8 mouse cellular contexts compared by ENCODE assay signal in genomic region chr7:127498407-127498806, GRCm38 (mm10). TPM values are rescaled to one million over a fixed set of nuclear protein-coding genes. Genes with fewer than 3 reads are reported as not detected.
DNase-seq lines count a peak whose midpoint lies in the region; ATAC-seq lines count a peak whose summit lies in the region.

No protein-coding gene starts in this region.

- no peaks in the 10 kb centered on the region for H3K27me3 ChIP-seq in midbrain, embryonic 16.5 days (ENCODE audit: control insufficient read depth, insufficient read depth, low read depth, low read length)

- no peak overlapping the region for H3K27ac ChIP-seq in midbrain, embryonic 16.5 days (ENCODE audit: low read length)

- H3K9me3 ChIP-seq in midbrain, embryonic 16.5 days (replicated peaks; ENCODE audit: control insufficient read depth, low read length, poor library complexity, severe bottlenecking) = no peaks in the 10 kb centered on the region

- no peak overlapping the region for H3K9ac ChIP-seq in midbrain, embryonic 16.5 days (ENCODE audit: low read depth, low read length)

- no peaks in the 10 kb centered on the region for H3K36me3 ChIP-seq in midbrain, embryonic 16.5 days (ENCODE audit: control insufficient read depth, insufficient read depth, low read length)

- H3K4me1 ChIP-seq in midbrain, embryonic 16.5 days (ENCODE audit: control insufficient read depth, insufficient read depth, low read length) = no peaks in the 10 kb centered on the region

- H3K4me2 ChIP-seq in midbrain, embryonic 16.5 days (ENCODE audit: low read length) = no peak overlapping the region

- 54% methylated on average over 3 of the region's 3 CpGs for WGBS in midbrain, embryonic 16.5 days

- peak; percentile 14 for DNase-seq in gastrocnemius, postnatal 10 days
- DNase-seq in gastrocnemius, adult 8-10 months (ENCODE audit: low spot score in 2 of 2) = no peak
- DNase-seq in 416B (ENCODE audit: low read depth) (peak; percentile 72), NIH3T3 (ENCODE audit: low read depth) (peak; percentile 72)
- peak; percentile 24 for DNase-seq in mesoderm, embryonic 11.5 days (ENCODE audit: low read depth, low spot score)
- DNase-seq in right cerebral cortex, adult 18-20 months = no peak

- no peak overlapping the region for H3K4me3 ChIP-seq in midbrain, embryonic 16.5 days (ENCODE audit: low read depth, low read length)

- peak; percentile 43 for ATAC-seq in inflammation-experienced regulatory T-cells, adult 6 months
- no peak for ATAC-seq in midbrain, embryonic 16.5 days

RNA-seq across cellular contexts. Expression of gene Srcap, which starts 13.4 kb away (rescaled TPM):
- 10 to 100 TPM; 56.8 to 66.1 TPM for total RNA-seq in gastrocnemius, postnatal 10 days (2021)
- total RNA-seq in gastrocnemius, adult 8-10 months (2022) = 10 to 100 TPM; 44.3 to 52.4 (median 48.6) TPM
- 10 to 100 TPM in 1 of 3 experiments, 1 to 10 TPM in 2; 6.2 to 19.0 (median 9.0) TPM for polyA plus RNA-seq in inflammation-experienced regulatory T-cells, adult 6 months (2017; shearing (Covaris generic))
- polyA plus RNA-seq in midbrain, embryonic 16.5 days (2015; fragmentation: Nextera tagmentation; extraction: Ambion mirVana) = 38.4 and 49.5 TPM in 2 replicates

RNA-seq across cellular contexts. Expression of gene Fbrs, which starts 19.4 kb away (rescaled TPM):
- total RNA-seq in gastrocnemius, postnatal 10 days (2021) = 10 to 100 TPM; 29.5 to 35.8 TPM
- 10 to 100 TPM; 21.9 to 29.3 (median 25.1) TPM for total RNA-seq in gastrocnemius, adult 8-10 months (2022)
- polyA plus RNA-seq in inflammation-experienced regulatory T-cells, adult 6 months (2017; shearing (Covaris generic)) = 10 to 100 TPM; 17.7 to 30.0 (median 19.5) TPM
- polyA plus RNA-seq in midbrain, embryonic 16.5 days (2015; fragmentation: Nextera tagmentation; extraction: Ambion mirVana) = 9.1 and 12.5 TPM in 2 replicates

RNA-seq across cellular contexts. Expression of gene Gm42715, which starts 21.0 kb away (rescaled TPM):
- 10 to 100 TPM; 10.3 to 10.5 TPM for total RNA-seq in gastrocnemius, postnatal 10 days (2021)
- 1 to 10 TPM; 4.4 to 8.0 (median 5.5) TPM for total RNA-seq in gastrocnemius, adult 8-10 months (2022)
- 10 to 100 TPM; 22.6 to 29.7 (median 25.3) TPM for polyA plus RNA-seq in inflammation-experienced regulatory T-cells, adult 6 months (2017; shearing (Covaris generic))
- 14.1 and 15.7 TPM in 2 replicates for polyA plus RNA-seq in midbrain, embryonic 16.5 days (2015; fragmentation: Nextera tagmentation; extraction: Ambion mirVana)

RNA-seq across cellular contexts. Expression of gene Prr14, which starts 39.0 kb away (rescaled TPM):
- 10 to 100 TPM; 16.2 to 25.3 TPM for total RNA-seq in gastrocnemius, postnatal 10 days (2021)
- total RNA-seq in gastrocnemius, adult 8-10 months (2022) = 10 to 100 TPM; 14.8 to 18.4 (median 16.7) TPM
- 100 to 1,000 TPM; 151 to 194 (median 184) TPM for polyA plus RNA-seq in inflammation-experienced regulatory T-cells, adult 6 months (2017; shearing (Covaris generic))
- polyA plus RNA-seq in midbrain, embryonic 16.5 days (2015; fragmentation: Nextera tagmentation; extraction: Ambion mirVana) = 32.9 and 36.0 TPM in 2 replicates

RNA-seq across cellular contexts. Expression of gene Zfp689, which starts 49.4 kb away (rescaled TPM):
- total RNA-seq in gastrocnemius, postnatal 10 days (2021) = 1 to 10 TPM; 1.8 to 1.9 TPM
- 1 to 10 TPM in 3 of 4 experiments, under 1 TPM in 1; 0.88 to 1.3 (median 1.2) TPM for total RNA-seq in gastrocnemius, adult 8-10 months (2022)
- 1 to 10 TPM; 4.3 to 5.0 (median 4.7) TPM for polyA plus RNA-seq in inflammation-experienced regulatory T-cells, adult 6 months (2017; shearing (Covaris generic))
- polyA plus RNA-seq in midbrain, embryonic 16.5 days (2015; fragmentation: Nextera tagmentation; extraction: Ambion mirVana) = 16.5 and 17.6 TPM in 2 replicates

Comparison
In these comparisons a context has a peak if more than half of its experiments do, and no peak if none do; other contexts are left out.
1. DNase-seq: peak in gastrocnemius, postnatal 10 days (single experiment), 416B (single experiment), NIH3T3 (single experiment) and mesoderm, embryonic 11.5 days (single experiment); none in gastrocnemius, adult 8-10 months (0 of 2) and right cerebral cortex, adult 18-20 months (single experiment).